Mouse (Mus musculus): Measurements from ENCODE around the gene Gm21293. TPM values are rescaled to one million over a fixed set of nuclear protein-coding genes. Genes with fewer than 3 reads are reported as not detected.
"Not testable (repeated sequence)": the region's sequence is repeated elsewhere in the genome, so short reads cannot be mapped to it uniquely, and the experiment has no call there.

Gm21293 gene
- not detected in 2 replicates for total RNA-seq (2014; fragmentation: Nextera tagmentation)
- total RNA-seq (2017) = not detected in 2 replicates

DNA sequence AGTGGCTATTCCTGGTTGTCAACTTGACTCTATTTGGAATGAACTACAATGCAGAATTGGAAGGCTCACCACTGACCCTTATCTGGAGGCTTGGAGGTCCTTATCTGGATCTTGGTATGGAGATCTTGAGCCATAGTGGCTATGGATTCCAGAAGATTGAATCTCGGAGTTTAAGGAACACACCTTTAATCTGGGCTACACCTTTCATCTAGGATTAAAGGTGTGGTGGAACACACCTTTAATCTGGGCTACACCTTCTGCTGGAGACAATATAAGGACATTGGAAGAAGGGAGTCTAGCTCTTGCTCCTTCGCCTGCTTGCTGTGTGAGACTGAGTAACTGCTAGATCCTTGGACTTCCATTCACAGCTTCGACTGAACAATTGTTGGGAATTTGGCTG lies at the start of gene Gm21293:
Gene Gm21293, plus strand, starts transcription at position 301 of the 400 bp plus-strand sequence.
- not testable (repeated sequence) for ATAC-seq (replicated peaks; ENCODE audit: low FRiP score, low TSS enrichment, poor library complexity, severe bottlenecking)

DNA sequence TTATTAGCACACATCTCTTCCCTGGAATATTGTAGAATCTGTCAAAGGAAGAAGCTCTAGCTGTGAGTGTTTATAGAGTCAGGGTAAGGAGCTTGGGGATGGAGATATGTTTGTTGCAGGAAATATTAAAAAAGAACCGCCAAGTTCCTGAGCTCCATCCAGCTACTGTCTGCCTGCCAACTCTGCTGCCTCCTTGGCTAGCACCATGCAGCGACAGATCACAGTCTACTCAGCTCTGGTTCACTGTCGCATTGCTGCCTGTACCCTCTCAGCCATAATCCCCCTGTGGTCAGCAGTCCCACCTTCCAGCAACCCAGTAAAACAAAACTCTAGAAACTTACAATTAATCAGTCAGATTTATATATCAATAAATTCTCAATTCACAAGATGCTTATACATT lies 32.7 kb upstream of the Gm21293 start:
- ATAC-seq (replicated peaks; ENCODE audit: low FRiP score, low TSS enrichment, poor library complexity, severe bottlenecking) = no peak

DNA sequence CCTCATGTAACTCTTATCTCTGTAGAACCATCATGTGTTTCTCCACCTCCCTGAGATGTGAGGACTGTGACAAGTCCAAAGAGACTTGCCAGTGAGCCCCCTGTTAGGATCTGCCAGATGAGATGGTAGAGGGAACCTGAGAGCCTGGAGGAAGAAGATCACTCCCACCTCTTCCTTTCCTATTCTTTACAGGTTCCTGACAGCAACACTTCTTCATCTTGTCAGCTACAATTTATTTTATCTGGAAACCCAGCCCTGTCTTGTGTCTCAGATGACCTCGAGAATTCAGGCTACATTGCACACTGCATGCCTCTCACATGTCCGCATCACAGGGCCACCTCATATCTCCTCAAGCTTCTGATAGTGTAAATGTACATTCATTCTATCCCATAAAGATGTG lies 24.5 kb upstream of the Gm21293 start:
- ATAC-seq (replicated peaks; ENCODE audit: low FRiP score, low TSS enrichment, poor library complexity, severe bottlenecking) = no peak

DNA sequence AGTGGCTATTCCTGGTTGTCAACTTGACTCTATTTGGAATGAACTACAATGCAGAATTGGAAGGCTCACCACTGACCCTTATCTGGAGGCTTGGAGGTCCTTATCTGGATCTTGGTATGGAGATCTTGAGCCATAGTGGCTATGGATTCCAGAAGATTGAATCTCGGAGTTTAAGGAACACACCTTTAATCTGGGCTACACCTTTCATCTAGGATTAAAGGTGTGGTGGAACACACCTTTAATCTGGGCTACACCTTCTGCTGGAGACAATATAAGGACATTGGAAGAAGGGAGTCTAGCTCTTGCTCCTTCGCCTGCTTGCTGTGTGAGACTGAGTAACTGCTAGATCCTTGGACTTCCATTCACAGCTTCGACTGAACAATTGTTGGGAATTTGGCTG lies 8.4 kb downstream of the Gm21293 start, which contains the start of gene Gm6763:
Gene Gm6763, plus strand, starts transcription at position 301 of the 400 bp plus-strand sequence.
- not testable (repeated sequence) for ATAC-seq (replicated peaks; ENCODE audit: low FRiP score, low TSS enrichment, poor library complexity, severe bottlenecking)

DNA sequence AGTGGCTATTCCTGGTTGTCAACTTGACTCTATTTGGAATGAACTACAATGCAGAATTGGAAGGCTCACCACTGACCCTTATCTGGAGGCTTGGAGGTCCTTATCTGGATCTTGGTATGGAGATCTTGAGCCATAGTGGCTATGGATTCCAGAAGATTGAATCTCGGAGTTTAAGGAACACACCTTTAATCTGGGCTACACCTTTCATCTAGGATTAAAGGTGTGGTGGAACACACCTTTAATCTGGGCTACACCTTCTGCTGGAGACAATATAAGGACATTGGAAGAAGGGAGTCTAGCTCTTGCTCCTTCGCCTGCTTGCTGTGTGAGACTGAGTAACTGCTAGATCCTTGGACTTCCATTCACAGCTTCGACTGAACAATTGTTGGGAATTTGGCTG lies 16.9 kb downstream of the Gm21293 start, which contains the start of gene Gm8764:
Gene Gm8764, plus strand, starts transcription at position 301 of the 400 bp plus-strand sequence.
- not testable (repeated sequence) for ATAC-seq (replicated peaks; ENCODE audit: low FRiP score, low TSS enrichment, poor library complexity, severe bottlenecking)

DNA sequence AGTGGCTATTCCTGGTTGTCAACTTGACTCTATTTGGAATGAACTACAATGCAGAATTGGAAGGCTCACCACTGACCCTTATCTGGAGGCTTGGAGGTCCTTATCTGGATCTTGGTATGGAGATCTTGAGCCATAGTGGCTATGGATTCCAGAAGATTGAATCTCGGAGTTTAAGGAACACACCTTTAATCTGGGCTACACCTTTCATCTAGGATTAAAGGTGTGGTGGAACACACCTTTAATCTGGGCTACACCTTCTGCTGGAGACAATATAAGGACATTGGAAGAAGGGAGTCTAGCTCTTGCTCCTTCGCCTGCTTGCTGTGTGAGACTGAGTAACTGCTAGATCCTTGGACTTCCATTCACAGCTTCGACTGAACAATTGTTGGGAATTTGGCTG lies 25.4 kb downstream of the Gm21293 start, which contains the start of gene Gm21304:
Gene Gm21304, plus strand, starts transcription at position 301 of the 400 bp plus-strand sequence.
- ATAC-seq (replicated peaks; ENCODE audit: low FRiP score, low TSS enrichment, poor library complexity, severe bottlenecking) = not testable (repeated sequence)

DNA sequence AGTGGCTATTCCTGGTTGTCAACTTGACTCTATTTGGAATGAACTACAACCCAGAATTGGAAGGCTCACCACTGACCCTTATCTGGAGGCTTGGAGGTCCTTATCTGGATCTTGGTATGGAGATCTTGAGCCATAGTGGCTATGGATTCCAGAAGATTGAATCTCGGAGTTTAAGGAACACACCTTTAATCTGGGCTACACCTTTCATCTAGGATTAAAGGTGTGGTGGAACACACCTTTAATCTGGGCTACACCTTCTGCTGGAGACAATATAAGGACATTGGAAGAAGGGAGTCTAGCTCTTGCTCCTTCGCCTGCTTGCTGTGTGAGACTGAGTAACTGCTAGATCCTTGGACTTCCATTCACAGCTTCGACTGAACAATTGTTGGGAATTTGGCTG lies 33.9 kb downstream of the Gm21293 start, which contains the start of gene Gm21312:
Gene Gm21312, plus strand, starts transcription at position 301 of the 400 bp plus-strand sequence.
- ATAC-seq (replicated peaks; ENCODE audit: low FRiP score, low TSS enrichment, poor library complexity, severe bottlenecking) = not testable (repeated sequence)

DNA sequence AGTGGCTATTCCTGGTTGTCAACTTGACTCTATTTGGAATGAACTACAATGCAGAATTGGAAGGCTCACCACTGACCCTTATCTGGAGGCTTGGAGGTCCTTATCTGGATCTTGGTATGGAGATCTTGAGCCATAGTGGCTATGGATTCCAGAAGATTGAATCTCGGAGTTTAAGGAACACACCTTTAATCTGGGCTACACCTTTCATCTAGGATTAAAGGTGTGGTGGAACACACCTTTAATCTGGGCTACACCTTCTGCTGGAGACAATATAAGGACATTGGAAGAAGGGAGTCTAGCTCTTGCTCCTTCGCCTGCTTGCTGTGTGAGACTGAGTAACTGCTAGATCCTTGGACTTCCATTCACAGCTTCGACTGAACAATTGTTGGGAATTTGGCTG lies 42.4 kb downstream of the Gm21293 start, which contains the start of gene Gm20765:
Gene Gm20765, plus strand, starts transcription at position 301 of the 400 bp plus-strand sequence.
- ATAC-seq (replicated peaks; ENCODE audit: low FRiP score, low TSS enrichment, poor library complexity, severe bottlenecking) = not testable (repeated sequence)

DNA sequence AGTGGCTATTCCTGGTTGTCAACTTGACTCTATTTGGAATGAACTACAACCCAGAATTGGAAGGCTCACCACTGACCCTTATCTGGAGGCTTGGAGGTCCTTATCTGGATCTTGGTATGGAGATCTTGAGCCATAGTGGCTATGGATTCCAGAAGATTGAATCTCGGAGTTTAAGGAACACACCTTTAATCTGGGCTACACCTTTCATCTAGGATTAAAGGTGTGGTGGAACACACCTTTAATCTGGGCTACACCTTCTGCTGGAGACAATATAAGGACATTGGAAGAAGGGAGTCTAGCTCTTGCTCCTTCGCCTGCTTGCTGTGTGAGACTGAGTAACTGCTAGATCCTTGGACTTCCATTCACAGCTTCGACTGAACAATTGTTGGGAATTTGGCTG lies 51.0 kb downstream of the Gm21293 start, which contains the start of gene Gm4340:
Gene Gm4340, plus strand, starts transcription at position 301 of the 400 bp plus-strand sequence.
- ATAC-seq (replicated peaks; ENCODE audit: low FRiP score, low TSS enrichment, poor library complexity, severe bottlenecking) = not testable (repeated sequence)

Other genes starting within 250 kb of the Gm21293 start
- not detected in 2 replicates for gene Gm6763, start 8.5 kb downstream of the Gm21293 start, total RNA-seq (2014; fragmentation: Nextera tagmentation)
- gene Gm6763, start 8.5 kb downstream of the Gm21293 start, total RNA-seq (2017) = not detected in 2 replicates
- not detected in 2 replicates for gene Gm8764, start 17.0 kb downstream of the Gm21293 start, total RNA-seq (2014; fragmentation: Nextera tagmentation)
- not detected in 2 replicates for gene Gm8764, start 17.0 kb downstream of the Gm21293 start, total RNA-seq (2017)
- not detected in 2 replicates for gene Gm21304, start 25.5 kb downstream of the Gm21293 start, total RNA-seq (2014; fragmentation: Nextera tagmentation)
- not detected in 2 replicates for gene Gm21304, start 25.5 kb downstream of the Gm21293 start, total RNA-seq (2017)
- not detected in 2 replicates for gene Gm21312, start 34.0 kb downstream of the Gm21293 start, total RNA-seq (2014; fragmentation: Nextera tagmentation)
- gene Gm21312, start 34.0 kb downstream of the Gm21293 start, total RNA-seq (2017) = not detected in 2 replicates
- gene Gm20765, start 42.5 kb downstream of the Gm21293 start, total RNA-seq (2014; fragmentation: Nextera tagmentation) = not detected in 2 replicates
- not detected in 2 replicates for gene Gm20765, start 42.5 kb downstream of the Gm21293 start, total RNA-seq (2017)
- not detected in 2 replicates for gene Gm4340, start 51.1 kb downstream of the Gm21293 start, total RNA-seq (2014; fragmentation: Nextera tagmentation)
- gene Gm4340, start 51.1 kb downstream of the Gm21293 start, total RNA-seq (2017) = not detected in 2 replicates

All from megakaryocyte-erythroid progenitor cell, adult 5-6 weeks (primary cell).